Mouse (Mus musculus): ENCODE data around the gene Gm13290.
"Not testable (repeated sequence)": the region's sequence is repeated elsewhere in the genome, so short reads cannot be mapped to it uniquely, and the experiment has no call there.

Gene Gm13290

GRCm38 (mm10) chr4:88773534-88773933 lies at the start of gene Gm13290:
TSS of gene Gm13290 (plus strand) at chr4:88773834.
- DNase-seq (ENCODE audit: low read depth, low spot score) = not testable (repeated sequence)

- DNase-seq (ENCODE audit: low read depth, low spot score) = no peak
These were observed 46.9 kb upstream of the Gm13290 start for GRCm38 (mm10) chr4:88726727-88727126.

GRCm38 (mm10) chr4:88727324-88727723 lies 46.3 kb upstream of the Gm13290 start:
- no peak for DNase-seq (ENCODE audit: low read depth, low spot score)

GRCm38 (mm10) chr4:88738480-88738879 lies 35.2 kb upstream of the Gm13290 start:
- peak; percentile 51 for DNase-seq (ENCODE audit: low read depth, low spot score)

GRCm38 (mm10) chr4:88739036-88739435 lies 34.6 kb upstream of the Gm13290 start:
- DNase-seq (ENCODE audit: low read depth, low spot score) = no peak

- DNase-seq (ENCODE audit: low read depth, low spot score) = no peak
These were observed 32.2 kb upstream of the Gm13290 start for GRCm38 (mm10) chr4:88741426-88741825.

GRCm38 (mm10) chr4:88742771-88743371 lies 30.8 kb upstream of the Gm13290 start:
- DNase-seq (ENCODE audit: low read depth, low spot score) = no peak

- DNase-seq (ENCODE audit: low read depth, low spot score) = no peak
These were observed 29.4 kb upstream of the Gm13290 start for GRCm38 (mm10) chr4:88744207-88744606.

GRCm38 (mm10) chr4:88749926-88750325 lies 23.7 kb upstream of the Gm13290 start:
- DNase-seq (ENCODE audit: low read depth, low spot score) = no peak

GRCm38 (mm10) chr4:88754818-88755340 lies 18.8 kb upstream of the Gm13290 start, which contains the start of gene Gm13271:
TSS of gene Gm13271 (plus strand) at chr4:88754868.
- DNase-seq (ENCODE audit: low read depth, low spot score) = not testable (repeated sequence)

- not testable (repeated sequence) for DNase-seq (ENCODE audit: low read depth, low spot score)
These were observed 16.8 kb upstream of the Gm13290 start for GRCm38 (mm10) chr4:88756581-88757513.

- DNase-seq (ENCODE audit: low read depth, low spot score) = not testable (repeated sequence)
These were observed 16.0 kb upstream of the Gm13290 start for GRCm38 (mm10) chr4:88757628-88758031.

- DNase-seq (ENCODE audit: low read depth, low spot score) = not testable (repeated sequence)
These were observed 14.9 kb upstream of the Gm13290 start for GRCm38 (mm10) chr4:88758751-88759150.

- not testable (repeated sequence) for DNase-seq (ENCODE audit: low read depth, low spot score)
These were observed 13.9 kb upstream of the Gm13290 start, which contains the start of gene Gm13283 for GRCm38 (mm10) chr4:88759610-88760268. TSS of gene Gm13283 (plus strand) at chr4:88760119.

GRCm38 (mm10) chr4:88760431-88760830 lies 13.2 kb upstream of the Gm13290 start:
- not testable (repeated sequence) for DNase-seq (ENCODE audit: low read depth, low spot score)

- not testable (repeated sequence) for DNase-seq (ENCODE audit: low read depth, low spot score)
These were observed 11.9 kb upstream of the Gm13290 start for GRCm38 (mm10) chr4:88761776-88762175.

- DNase-seq (ENCODE audit: low read depth, low spot score) = not testable (repeated sequence)
These were observed 11.3 kb upstream of the Gm13290 start for GRCm38 (mm10) chr4:88762341-88762740.

GRCm38 (mm10) chr4:88763384-88764018 lies 10.1 kb upstream of the Gm13290 start:
- not testable (repeated sequence) for DNase-seq (ENCODE audit: low read depth, low spot score)

- DNase-seq (ENCODE audit: low read depth, low spot score) = not testable (repeated sequence)
These were observed 3.0 kb downstream of the Gm13290 start, which contains the start of gene Gm13289 for GRCm38 (mm10) chr4:88776622-88777021. TSS of gene Gm13289 (plus strand) at chr4:88776922.

GRCm38 (mm10) chr4:88779550-88779949 lies 5.9 kb downstream of the Gm13290 start, which contains the start of gene Gm13272:
TSS of gene Gm13272 (plus strand) at chr4:88779850.
- DNase-seq (ENCODE audit: low read depth, low spot score) = not testable (repeated sequence)

- DNase-seq (ENCODE audit: low read depth, low spot score) = not testable (repeated sequence)
These were observed 6.7 kb downstream of the Gm13290 start for GRCm38 (mm10) chr4:88780320-88780719.

Data from embryo, embryonic 11.5 days (tissue).